16 mouse cellular contexts compared by ENCODE assay signal in the genomic region with DNA sequence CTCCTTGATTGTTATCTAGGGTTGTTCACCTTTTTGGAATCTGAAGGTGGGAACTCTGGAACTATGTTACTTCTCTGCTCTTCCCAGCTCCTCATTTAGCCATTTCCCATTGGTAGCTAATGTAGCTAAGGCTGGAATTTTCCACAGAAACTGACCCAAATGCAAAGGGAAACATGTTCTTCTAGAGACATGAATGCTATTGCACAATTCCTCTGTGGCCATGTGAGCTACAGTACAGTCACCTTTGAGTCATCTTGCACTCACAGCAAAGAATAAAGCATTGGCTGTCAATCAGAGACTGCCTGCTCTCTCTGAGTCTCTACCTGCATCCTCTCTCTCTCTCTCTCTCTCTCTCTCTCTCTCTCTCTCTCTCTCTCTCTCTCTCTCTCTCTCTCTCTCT.
A peak's percentile ranks its signal among the peaks of the same experiment; 100 is the strongest.
DNase-seq lines count a peak whose midpoint lies in the region.
"Had no signal": no experiment of that assay in that cellular context is flagged by ENCODE, and none has a peak within 500 bp of the region (broad histone marks: within the 10 kb centered on the region; RNA-seq: fewer than 3 reads in every experiment).

No protein-coding gene starts in this region.

- peak; percentile 3 for DNase-seq in adrenal gland, postnatal 10 days
- DNase-seq in adrenal gland, postnatal 14 days, result no peak
- peak; percentile 19 for DNase-seq in 3134 (ENCODE audit: extremely low read depth, insufficient read length, low spot score)
- peak; percentile 16 for DNase-seq in 416B (ENCODE audit: low read depth)
- peak; percentile 17 for DNase-seq in brain, adult 2 months (ENCODE audit: low read depth, low spot score)
- DNase-seq in retina, postnatal 1 day, result no peak
- no peak for DNase-seq in layer of hippocampus, adult 9-11 months
- DNase-seq in kidney, postnatal 25 days, result no peak
- DNase-seq: B cell, adult 2 months; cerebellum, adult 2 months; cerebellum, adult 9-11 months; cerebellum, postnatal 25 days; gastrocnemius, postnatal 25 days; heart, adult 2 months; kidney, adult 11 months; kidney, adult 8-10 months had no signal

Comparison
In these comparisons a context has a peak if more than half of its experiments do, and no peak if none do; other contexts are left out.
1. DNase-seq: peak in adrenal gland, postnatal 10 days (single experiment), 3134 (single experiment), 416B (single experiment) and brain, adult 2 months (single experiment); none in adrenal gland, postnatal 14 days (single experiment), retina, postnatal 1 day (single experiment), layer of hippocampus, adult 9-11 months (single experiment) and kidney, postnatal 25 days (0 of 2).